Mouse (Mus musculus): Measurements from ENCODE around the gene Gskip. TPM values are rescaled to one million over a fixed set of nuclear protein-coding genes. Genes with fewer than 3 reads are reported as not detected.

The Gskip gene
- polyA plus RNA-seq, 1 experiment from 2014 or later: 27.7 TPM

DNA sequence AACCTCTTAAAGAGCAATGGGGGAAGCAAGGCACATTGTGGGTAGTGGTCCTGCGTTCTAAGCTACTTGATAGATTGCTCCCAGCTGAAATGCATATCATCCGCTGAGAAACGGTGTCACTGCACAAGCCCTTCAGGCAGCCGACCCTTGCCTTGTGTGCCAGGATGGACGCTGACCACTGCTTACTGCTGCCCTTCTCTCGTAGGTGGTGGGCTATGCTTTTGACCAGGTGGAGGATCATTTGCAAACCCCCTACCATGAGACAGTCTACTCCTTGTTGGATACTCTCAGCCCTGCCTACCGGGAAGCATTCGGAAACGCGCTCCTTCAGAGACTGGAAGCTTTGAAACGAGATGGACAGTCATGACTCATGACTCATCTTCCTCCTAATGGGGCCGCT lies 15.8 kb downstream of the Gskip start:
- Histone ChIP-seq H3K4me2 (no peak overlapping the region), H3K27ac (ENCODE audit: low read depth, low read length) (no peak overlapping the region), H3K9me3 (replicated peaks; ENCODE audit: control insufficient read depth, low read length) (no peaks in the 10 kb centered on the region), H3K9ac (ENCODE audit: low read depth, low read length) (no peak overlapping the region), H3K27me3 (ENCODE audit: control insufficient read depth, insufficient read depth, low read length) (no peaks in the 10 kb centered on the region), H3K4me1 (ENCODE audit: control insufficient read depth, insufficient read depth, low read length) (no peaks in the 10 kb centered on the region), H3K36me3 (ENCODE audit: control insufficient read depth, insufficient read depth, low read length) (0 out of 2 replicates have a peak, but pooled peaks cover 2% of the 10 kb centered on the region), H3K4me3 (ENCODE audit: low read depth, low read length) (no peak overlapping the region)
- ATAC-seq (replicated peaks; ENCODE audit: insufficient number of reproducible peaks, low FRiP score, low TSS enrichment): no peak
- 86% methylated on average over 12 of the region's 12 CpGs for WGBS (ENCODE audit: insufficient replicate concordance)

DNA sequence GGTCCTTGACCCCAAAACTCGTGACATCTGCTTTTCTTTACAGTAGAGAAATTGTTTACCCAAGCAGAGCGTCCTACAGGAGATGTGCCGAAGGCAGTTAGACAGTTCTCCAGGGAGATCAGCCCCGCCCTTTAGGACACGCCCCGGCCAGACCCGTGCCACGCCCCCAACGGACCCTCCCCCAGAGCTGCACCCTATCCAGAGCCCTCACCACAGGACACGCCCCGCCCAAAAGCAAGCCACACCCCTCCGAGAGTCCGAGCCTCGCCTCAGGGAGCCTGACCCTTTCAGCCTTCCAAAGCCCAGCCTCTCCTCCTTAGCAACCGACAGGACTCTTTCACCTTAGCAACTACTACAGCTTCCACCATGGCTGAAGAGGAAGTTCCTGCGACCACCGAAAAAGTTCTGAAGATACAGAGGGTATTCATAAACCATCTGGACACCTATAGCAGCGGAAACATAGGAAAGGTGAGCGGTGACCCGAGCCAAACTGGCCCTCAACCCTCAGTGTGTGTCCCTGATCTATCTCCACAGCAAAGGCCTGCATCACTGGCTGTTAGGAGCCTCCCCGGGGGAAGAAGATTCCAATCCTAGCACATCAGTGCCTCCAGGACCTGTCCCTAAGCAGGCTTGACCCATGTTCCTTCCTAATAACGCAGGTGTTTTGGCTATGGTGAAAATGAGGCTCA lies 21.3 kb downstream of the Gskip start, which contains the start of gene Ak7:
Ak7 (plus strand) TSS at position 178 of the 689 bp plus-strand sequence.
- Histone ChIP-seq H3K36me3 (ENCODE audit: control insufficient read depth, insufficient read depth, low read length) (no peaks in the 10 kb centered on the region), H3K9ac (ENCODE audit: low read depth, low read length) (no peak within 1 kb of the TSS), H3K27me3 (ENCODE audit: control insufficient read depth, insufficient read depth, low read length) (no peaks in the 10 kb centered on the region), H3K27ac (ENCODE audit: low read depth, low read length) (no peak within 1 kb of the TSS), H3K4me2 (peak within 1 kb of the TSS; percentile 54), H3K9me3 (replicated peaks; ENCODE audit: control insufficient read depth, low read length) (no peaks in the 10 kb centered on the region), H3K4me3 (ENCODE audit: low read depth, low read length) (peak within 1 kb of the TSS; percentile 10; the same call in 1 of the 2 replicates), H3K4me1 (ENCODE audit: control insufficient read depth, insufficient read depth, low read length) (no peaks in the 10 kb centered on the region)
- 10% methylated on average over 22 of the region's 22 CpGs for WGBS (ENCODE audit: insufficient replicate concordance)
- peak; percentile 94 for ATAC-seq (replicated peaks; ENCODE audit: insufficient number of reproducible peaks, low FRiP score, low TSS enrichment)

DNA sequence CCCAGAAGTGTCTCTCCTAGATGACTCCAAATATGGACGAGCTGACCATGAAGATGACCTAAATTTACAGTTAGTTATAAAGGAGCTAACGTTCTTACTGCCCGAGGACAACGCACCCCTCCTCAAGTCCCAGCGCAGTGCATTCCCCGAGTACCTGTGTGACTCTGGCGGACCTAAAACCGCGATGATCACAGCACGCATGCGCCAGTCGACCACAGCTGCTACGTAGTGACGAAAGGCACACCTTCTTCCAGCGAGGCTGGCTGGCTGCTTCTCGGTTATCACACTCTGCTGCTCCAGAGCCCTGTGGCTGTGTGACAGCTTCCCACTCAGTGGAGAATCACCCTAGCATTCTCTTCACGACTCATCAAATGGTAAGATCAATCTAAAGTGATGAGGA lies 34.0 kb downstream of the Gskip start:
- 46% methylated on average over 17 of the region's 17 CpGs for WGBS (ENCODE audit: insufficient replicate concordance)
- Histone ChIP-seq H3K36me3 (ENCODE audit: control insufficient read depth, insufficient read depth, low read length) (no peaks in the 10 kb centered on the region), H3K9ac (ENCODE audit: low read depth, low read length) (no peak overlapping the region), H3K4me3 (ENCODE audit: low read depth, low read length) (peak overlapping the region; percentile 3; the same call in 1 of the 2 replicates), H3K9me3 (replicated peaks; ENCODE audit: control insufficient read depth, low read length) (no peaks in the 10 kb centered on the region), H3K27ac (ENCODE audit: low read depth, low read length) (no peak overlapping the region), H3K27me3 (ENCODE audit: control insufficient read depth, insufficient read depth, low read length) (no peaks in the 10 kb centered on the region), H3K4me2 (peak overlapping the region; percentile 45), H3K4me1 (ENCODE audit: control insufficient read depth, insufficient read depth, low read length) (no peaks in the 10 kb centered on the region)
- no peak for ATAC-seq (replicated peaks; ENCODE audit: insufficient number of reproducible peaks, low FRiP score, low TSS enrichment)

DNA sequence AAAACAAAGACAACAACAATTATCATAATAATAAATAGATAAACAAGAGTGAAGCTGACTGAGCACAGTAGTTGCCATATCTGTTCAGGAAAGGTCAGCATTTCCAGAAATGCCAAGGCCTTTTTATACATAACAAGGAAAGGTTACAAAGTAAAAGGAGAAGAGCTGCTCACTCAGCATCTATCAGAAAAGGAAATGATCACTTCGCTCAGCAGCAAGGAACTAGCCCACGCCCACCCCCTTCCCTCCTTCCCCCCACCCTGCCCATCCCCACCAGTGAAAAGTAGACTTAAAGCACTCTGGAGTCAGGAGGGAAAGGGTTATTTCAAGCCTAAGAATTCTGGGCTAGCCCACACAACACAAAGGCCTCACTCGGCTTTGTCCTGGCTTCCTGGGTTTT lies 35.6 kb downstream of the Gskip start:
- WGBS (ENCODE audit: insufficient replicate concordance): 64% methylated on average over 3 of the region's 3 CpGs
- no peak overlapping the region for H3K9ac ChIP-seq (ENCODE audit: low read depth, low read length)
- H3K9me3 ChIP-seq (replicated peaks; ENCODE audit: control insufficient read depth, low read length): no peaks in the 10 kb centered on the region
- H3K4me1 ChIP-seq (ENCODE audit: control insufficient read depth, insufficient read depth, low read length): no peaks in the 10 kb centered on the region
- H3K4me2 ChIP-seq: no peak overlapping the region
- no peaks in the 10 kb centered on the region for H3K36me3 ChIP-seq (ENCODE audit: control insufficient read depth, insufficient read depth, low read length)
- H3K27me3 ChIP-seq (ENCODE audit: control insufficient read depth, insufficient read depth, low read length): no peaks in the 10 kb centered on the region
- H3K27ac ChIP-seq (ENCODE audit: low read depth, low read length): no peak overlapping the region
- no peak for ATAC-seq (replicated peaks; ENCODE audit: insufficient number of reproducible peaks, low FRiP score, low TSS enrichment)
- no peak overlapping the region for H3K4me3 ChIP-seq (ENCODE audit: low read depth, low read length)

DNA sequence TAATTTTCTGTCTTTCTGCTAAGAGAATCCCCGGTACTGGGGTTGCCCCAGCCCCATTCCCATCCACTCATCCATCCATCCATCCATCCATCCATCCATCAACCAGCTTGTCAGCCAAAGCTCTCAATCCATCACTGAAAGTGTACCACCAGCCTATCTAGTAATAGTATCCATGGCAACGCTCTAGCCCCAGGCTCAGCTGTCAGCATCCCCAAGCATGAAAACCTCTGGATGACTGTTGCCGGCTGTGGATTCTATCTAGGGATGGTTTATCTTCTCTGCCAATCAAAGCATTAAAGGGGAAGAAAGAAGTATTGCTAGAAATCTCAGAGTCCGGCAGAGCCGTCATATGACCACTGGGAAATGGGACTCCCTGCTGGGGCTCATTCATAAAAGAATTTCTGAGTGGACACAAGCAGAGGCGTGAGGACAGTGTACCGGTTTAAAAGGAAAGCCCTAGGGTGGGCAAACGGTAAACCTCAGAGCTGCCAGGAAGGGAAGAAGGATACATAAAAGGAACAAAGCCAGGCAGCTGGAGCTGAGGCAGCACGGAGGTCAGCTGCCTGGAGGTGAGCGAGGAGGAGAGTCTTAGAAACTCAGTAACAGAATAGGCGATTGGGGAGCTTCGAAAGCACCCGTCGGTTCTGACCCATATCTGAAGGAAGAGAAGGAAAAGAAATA lies 37.0 kb downstream of the Gskip start:
- H3K4me3 ChIP-seq (ENCODE audit: low read depth, low read length): no peak overlapping the region
- no peaks in the 10 kb centered on the region for H3K36me3 ChIP-seq (ENCODE audit: control insufficient read depth, insufficient read depth, low read length)
- H3K9me3 ChIP-seq (replicated peaks; ENCODE audit: control insufficient read depth, low read length): no peaks in the 10 kb centered on the region
- no peak for ATAC-seq (replicated peaks; ENCODE audit: insufficient number of reproducible peaks, low FRiP score, low TSS enrichment)
- no peak overlapping the region for H3K9ac ChIP-seq (ENCODE audit: low read depth, low read length)
- 57% methylated on average over 14 of the region's 14 CpGs for WGBS (ENCODE audit: insufficient replicate concordance)
- H3K27ac ChIP-seq (ENCODE audit: low read depth, low read length): no peak overlapping the region
- H3K4me2 ChIP-seq: no peak overlapping the region
- H3K27me3 ChIP-seq (ENCODE audit: control insufficient read depth, insufficient read depth, low read length): no peaks in the 10 kb centered on the region
- no peaks in the 10 kb centered on the region for H3K4me1 ChIP-seq (ENCODE audit: control insufficient read depth, insufficient read depth, low read length)

DNA sequence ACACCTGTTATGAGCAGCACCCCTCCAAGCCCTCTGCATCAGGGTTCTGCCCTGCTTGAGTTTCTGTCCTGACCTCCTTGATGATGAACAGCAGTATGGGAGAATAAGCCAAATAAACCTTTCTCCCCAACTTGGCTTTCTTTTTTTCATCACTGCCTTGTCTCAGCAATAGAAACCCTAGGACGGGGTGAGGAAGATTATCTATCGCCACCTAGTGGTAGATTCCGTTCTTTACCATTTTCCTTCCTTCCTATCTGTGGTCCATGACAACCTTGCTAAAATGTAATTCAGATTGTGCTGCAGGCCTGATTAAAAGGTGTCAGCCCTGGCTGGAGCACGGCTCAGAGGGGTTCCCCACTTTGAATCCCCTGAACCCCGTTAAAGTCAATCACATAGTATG lies 38.0 kb downstream of the Gskip start:
- H3K9me3 ChIP-seq (replicated peaks; ENCODE audit: control insufficient read depth, low read length): no peaks in the 10 kb centered on the region
- H3K27ac ChIP-seq (ENCODE audit: low read depth, low read length): no peak overlapping the region
- H3K27me3 ChIP-seq (ENCODE audit: control insufficient read depth, insufficient read depth, low read length): no peaks in the 10 kb centered on the region
- no peaks in the 10 kb centered on the region for H3K36me3 ChIP-seq (ENCODE audit: control insufficient read depth, insufficient read depth, low read length)
- H3K9ac ChIP-seq (ENCODE audit: low read depth, low read length): no peak overlapping the region
- no peak for ATAC-seq (replicated peaks; ENCODE audit: insufficient number of reproducible peaks, low FRiP score, low TSS enrichment)
- no peak overlapping the region for H3K4me2 ChIP-seq
- H3K4me1 ChIP-seq (ENCODE audit: control insufficient read depth, insufficient read depth, low read length): no peaks in the 10 kb centered on the region
- no peak overlapping the region for H3K4me3 ChIP-seq (ENCODE audit: low read depth, low read length)
- WGBS (ENCODE audit: insufficient replicate concordance): 3% methylated on average over 5 of the region's 5 CpGs

DNA sequence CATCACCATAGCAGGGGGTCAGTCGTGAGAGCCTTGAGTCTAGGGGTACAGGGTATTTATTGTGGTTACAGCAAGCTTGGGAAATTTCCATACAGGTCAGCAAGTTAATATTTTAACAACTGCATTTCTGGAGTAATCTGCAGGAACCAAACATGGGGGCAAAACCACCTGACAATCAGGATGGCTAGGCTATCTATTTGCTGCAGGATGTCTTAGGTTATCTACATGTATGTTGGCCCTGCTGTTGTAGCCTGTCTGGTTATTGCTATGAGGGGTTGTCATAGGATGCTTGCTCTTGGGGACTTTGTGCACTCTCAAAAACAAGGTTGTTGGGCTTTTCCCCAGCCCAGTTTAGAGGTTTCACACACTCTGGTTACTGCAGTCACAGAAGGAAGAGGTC lies 40.0 kb downstream of the Gskip start:
- WGBS (ENCODE audit: insufficient replicate concordance): 54% methylated on average over 1 of the region's 1 CpGs
- Histone ChIP-seq H3K9me3 (replicated peaks; ENCODE audit: control insufficient read depth, low read length) (no peaks in the 10 kb centered on the region), H3K9ac (ENCODE audit: low read depth, low read length) (no peak overlapping the region), H3K4me3 (ENCODE audit: low read depth, low read length) (no peak overlapping the region), H3K36me3 (ENCODE audit: control insufficient read depth, insufficient read depth, low read length) (no peaks in the 10 kb centered on the region), H3K27me3 (ENCODE audit: control insufficient read depth, insufficient read depth, low read length) (no peaks in the 10 kb centered on the region), H3K4me1 (ENCODE audit: control insufficient read depth, insufficient read depth, low read length) (no peaks in the 10 kb centered on the region), H3K27ac (ENCODE audit: low read depth, low read length) (no peak overlapping the region), H3K4me2 (no peak overlapping the region)
- ATAC-seq (replicated peaks; ENCODE audit: insufficient number of reproducible peaks, low FRiP score, low TSS enrichment): no peak

DNA sequence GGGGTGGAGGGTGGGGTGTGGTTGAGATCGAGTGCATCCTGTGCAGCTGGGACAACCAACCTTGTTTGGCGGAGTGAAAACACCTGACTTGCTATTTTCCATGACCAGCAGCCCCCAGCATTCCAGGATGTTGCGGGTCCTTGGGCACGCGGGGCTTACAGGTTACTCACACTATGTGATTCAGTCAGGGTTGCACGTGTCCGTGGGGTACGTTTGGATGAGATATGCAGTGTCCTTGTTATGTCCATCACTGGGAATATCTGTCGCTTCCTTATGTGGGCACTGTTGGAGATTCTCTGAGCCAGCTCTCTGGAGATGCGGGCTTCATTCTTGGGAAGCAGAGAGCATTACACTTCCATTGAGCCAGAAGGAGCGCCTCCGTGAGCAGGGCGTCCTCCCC lies 41.1 kb downstream of the Gskip start:
- H3K9me3 ChIP-seq (replicated peaks; ENCODE audit: control insufficient read depth, low read length): no peaks in the 10 kb centered on the region
- no peaks in the 10 kb centered on the region for H3K36me3 ChIP-seq (ENCODE audit: control insufficient read depth, insufficient read depth, low read length)
- no peak overlapping the region for H3K27ac ChIP-seq (ENCODE audit: low read depth, low read length)
- no peak overlapping the region for H3K9ac ChIP-seq (ENCODE audit: low read depth, low read length)
- no peak for ATAC-seq (replicated peaks; ENCODE audit: insufficient number of reproducible peaks, low FRiP score, low TSS enrichment)
- WGBS (ENCODE audit: insufficient replicate concordance): 70% methylated on average over 13 of the region's 13 CpGs
- H3K4me2 ChIP-seq: no peak overlapping the region
- H3K4me3 ChIP-seq (ENCODE audit: low read depth, low read length): no peak overlapping the region
- no peaks in the 10 kb centered on the region for H3K27me3 ChIP-seq (ENCODE audit: control insufficient read depth, insufficient read depth, low read length)
- H3K4me1 ChIP-seq (ENCODE audit: control insufficient read depth, insufficient read depth, low read length): no peaks in the 10 kb centered on the region

DNA sequence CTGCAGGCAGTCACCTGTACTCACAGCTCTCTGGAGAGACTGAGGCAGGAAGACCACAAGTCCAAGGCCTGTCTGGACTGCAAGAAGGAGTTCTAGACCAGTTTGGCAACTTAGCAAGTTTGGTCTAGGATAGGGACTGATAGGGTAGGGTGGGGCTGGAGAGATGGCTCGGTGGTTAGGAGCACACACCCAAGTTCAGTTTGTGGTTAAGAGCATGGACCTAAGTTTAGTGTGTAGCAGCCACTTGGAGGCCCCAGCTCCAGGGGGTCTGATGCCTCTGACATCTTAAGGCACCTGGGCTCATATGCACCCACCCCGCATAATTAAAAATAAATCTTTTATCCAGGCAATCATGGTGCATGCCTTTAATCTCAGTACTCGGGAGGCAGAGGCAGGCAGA lies 42.6 kb downstream of the Gskip start:
- Histone ChIP-seq H3K9me3 (replicated peaks; ENCODE audit: control insufficient read depth, low read length) (no peaks in the 10 kb centered on the region), H3K4me2 (no peak overlapping the region), H3K36me3 (ENCODE audit: control insufficient read depth, insufficient read depth, low read length) (no peaks in the 10 kb centered on the region), H3K27me3 (ENCODE audit: control insufficient read depth, insufficient read depth, low read length) (no peaks in the 10 kb centered on the region), H3K4me3 (ENCODE audit: low read depth, low read length) (no peak overlapping the region), H3K4me1 (ENCODE audit: control insufficient read depth, insufficient read depth, low read length) (no peaks in the 10 kb centered on the region), H3K27ac (ENCODE audit: low read depth, low read length) (no peak overlapping the region), H3K9ac (ENCODE audit: low read depth, low read length) (no peak overlapping the region)
- no peak for ATAC-seq (replicated peaks; ENCODE audit: insufficient number of reproducible peaks, low FRiP score, low TSS enrichment)
- 72% methylated on average over 3 of the region's 3 CpGs for WGBS (ENCODE audit: insufficient replicate concordance)
